Mouse (Mus musculus): ENCODE measurements around the gene Grik1.

Gene Grik1

DNA sequence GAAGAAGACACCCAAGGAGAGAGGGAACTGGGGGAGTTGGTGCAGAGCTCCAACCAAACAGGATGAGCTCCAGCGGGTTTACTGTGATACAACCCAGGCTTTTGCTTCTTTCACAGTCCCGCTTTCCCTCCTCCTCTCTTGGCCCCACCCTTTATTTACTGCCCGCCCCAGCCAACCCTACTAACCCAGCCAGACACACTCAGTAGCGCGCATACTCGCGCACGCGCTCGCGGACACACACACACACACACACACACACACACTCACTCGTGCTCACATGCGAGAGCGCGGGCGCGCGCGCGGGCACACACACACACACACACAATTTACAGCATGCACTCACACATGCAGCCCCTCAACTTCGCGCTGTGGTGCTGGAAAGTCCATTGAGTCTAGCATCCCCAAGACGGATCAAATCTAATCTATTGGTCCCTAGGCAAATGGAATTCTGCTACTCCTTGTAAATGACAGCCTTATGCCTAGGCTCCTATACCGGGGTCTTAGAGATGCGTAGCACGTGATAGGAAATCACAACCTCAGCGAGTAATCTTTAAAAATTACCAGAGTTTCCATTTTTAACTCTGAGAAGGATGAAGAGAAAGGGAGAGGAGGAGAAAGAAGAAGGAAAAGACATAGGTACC, at the start of gene Grik1:
Gene Grik1 (minus strand): TSS at position 134 of the 641 bp plus-strand sequence.
- DNase-seq (ENCODE audit: low spot score), result no peak

GRCm38 (mm10) chr16:88294209-88294608, 4.1 kb upstream of the Grik1 start:
- no peak for DNase-seq (ENCODE audit: low spot score)

- DNase-seq (ENCODE audit: low spot score), result no peak
Observed at GRCm38 (mm10) chr16:88289421-88290081, 514 bp downstream of the Grik1 start.

GRCm38 (mm10) chr16:88258407-88258806, 31.7 kb downstream of the Grik1 start:
- DNase-seq (ENCODE audit: low spot score), result no peak

DNA sequence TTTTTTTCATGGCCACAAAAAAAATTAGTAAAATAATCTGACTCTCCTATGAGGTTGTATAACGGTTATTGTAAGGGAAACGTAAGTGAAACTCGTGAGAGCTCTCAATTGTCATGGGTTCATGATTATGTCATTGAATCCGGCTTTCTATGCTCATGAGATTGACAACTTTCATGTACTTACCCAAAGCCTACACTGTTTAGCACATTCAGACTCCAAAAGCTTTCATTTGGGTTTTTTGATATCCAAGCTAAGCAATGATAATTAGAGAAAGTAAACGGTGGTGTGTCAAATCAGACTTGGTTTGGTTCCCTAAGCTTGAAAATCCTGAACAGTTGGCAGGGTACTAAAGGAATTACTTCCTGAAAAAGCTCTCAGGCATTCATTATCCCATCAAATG, 33.0 kb downstream of the Grik1 start:
- DNase-seq (ENCODE audit: low spot score), result no peak

GRCm38 (mm10) chr16:88256101-88256500, 34.0 kb downstream of the Grik1 start:
- no peak for DNase-seq (ENCODE audit: low spot score)

- DNase-seq (ENCODE audit: low spot score), result no peak
Observed at GRCm38 (mm10) chr16:88252676-88253075, 37.4 kb downstream of the Grik1 start.

DNA sequence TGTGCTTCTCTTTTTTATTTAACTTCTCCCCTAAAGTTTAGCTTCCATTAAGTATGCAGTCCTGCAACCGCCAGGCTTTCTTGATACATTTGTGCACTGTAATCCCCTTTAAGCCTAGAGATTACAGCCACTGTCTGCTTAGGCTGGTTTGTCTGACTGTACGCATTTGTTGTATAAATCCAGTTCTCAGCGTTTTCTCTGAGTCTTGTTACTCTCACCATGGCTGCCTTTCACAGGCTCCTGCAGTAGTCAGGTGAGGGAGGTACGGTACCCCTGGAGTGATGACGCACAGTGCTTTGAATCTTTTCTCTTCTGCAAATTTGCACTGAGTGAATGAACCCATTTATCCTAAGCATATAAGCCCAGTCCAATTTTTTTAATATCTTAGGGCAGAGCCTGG, 39.0 kb downstream of the Grik1 start:
- DNase-seq (ENCODE audit: low spot score), result no peak

- no peak for DNase-seq (ENCODE audit: low spot score)
Observed at GRCm38 (mm10) chr16:88249825-88250224, 40.2 kb downstream of the Grik1 start.

- DNase-seq (ENCODE audit: low spot score), result no peak
Observed at GRCm38 (mm10) chr16:88247586-88247985, 42.5 kb downstream of the Grik1 start.

DNA sequence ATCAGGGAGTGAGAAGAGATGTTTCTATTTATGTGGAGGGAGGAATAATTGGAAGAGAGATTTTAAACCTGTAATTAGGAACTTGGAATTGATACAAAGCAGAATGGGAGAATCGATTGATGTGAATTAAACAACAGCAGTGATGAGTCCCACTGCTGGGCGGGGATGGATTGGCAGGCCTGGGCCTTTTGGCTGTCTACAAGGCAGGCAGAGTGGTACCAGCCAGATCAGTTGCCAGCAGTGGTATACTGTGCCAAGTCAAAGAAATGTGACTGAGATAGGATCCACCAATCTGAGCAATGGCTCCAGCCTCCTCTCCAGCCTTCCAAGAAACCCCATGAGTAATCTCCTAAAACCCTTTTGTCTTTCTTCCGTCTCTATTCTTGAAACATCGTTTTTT, 45.4 kb downstream of the Grik1 start:
- DNase-seq (ENCODE audit: low spot score), result no peak

DNA sequence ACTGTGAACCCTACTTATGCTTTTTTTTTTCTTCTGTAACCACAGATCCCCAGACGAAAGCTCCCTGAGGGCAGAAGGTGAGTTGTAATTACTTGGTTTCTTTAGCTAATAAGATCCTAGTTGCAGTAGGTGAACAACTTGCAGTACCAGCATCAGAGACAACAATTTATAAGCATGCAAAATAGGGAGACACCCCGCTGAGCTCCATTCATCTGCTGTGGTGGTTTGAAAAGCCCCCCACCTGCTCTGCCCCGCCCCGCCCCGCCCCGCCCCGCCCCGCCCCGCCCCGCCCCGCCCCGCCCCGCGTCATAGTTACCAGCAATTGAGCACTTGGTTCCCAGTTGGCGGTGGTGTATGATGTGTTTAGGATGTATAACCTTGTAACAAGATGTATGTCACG, 64.4 kb downstream of the Grik1 start:
- DNase-seq (ENCODE audit: low spot score), result no peak

DNA sequence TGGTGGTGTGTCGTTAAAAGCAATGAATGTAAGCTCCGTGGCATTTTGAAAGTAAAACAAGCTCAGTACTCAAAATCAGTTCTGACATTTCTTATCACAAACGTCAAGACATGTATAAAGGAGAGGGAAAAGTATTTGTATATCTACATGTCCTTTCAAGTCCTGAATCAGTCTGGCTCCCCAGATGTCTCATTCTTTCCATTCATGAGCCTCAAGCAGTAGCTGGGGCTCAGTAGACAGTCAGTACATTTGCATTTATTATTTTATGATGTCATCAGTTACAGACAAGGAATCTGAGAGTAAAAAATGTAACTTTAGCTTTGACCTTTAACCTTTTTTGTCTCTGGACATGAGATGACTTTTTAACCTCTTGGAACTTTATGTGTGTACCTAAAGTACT, 68.1 kb downstream of the Grik1 start:
- DNase-seq (ENCODE audit: low spot score), result no peak

GRCm38 (mm10) chr16:88212531-88212930, 77.5 kb downstream of the Grik1 start:
- DNase-seq (ENCODE audit: low spot score), result no peak

DNA sequence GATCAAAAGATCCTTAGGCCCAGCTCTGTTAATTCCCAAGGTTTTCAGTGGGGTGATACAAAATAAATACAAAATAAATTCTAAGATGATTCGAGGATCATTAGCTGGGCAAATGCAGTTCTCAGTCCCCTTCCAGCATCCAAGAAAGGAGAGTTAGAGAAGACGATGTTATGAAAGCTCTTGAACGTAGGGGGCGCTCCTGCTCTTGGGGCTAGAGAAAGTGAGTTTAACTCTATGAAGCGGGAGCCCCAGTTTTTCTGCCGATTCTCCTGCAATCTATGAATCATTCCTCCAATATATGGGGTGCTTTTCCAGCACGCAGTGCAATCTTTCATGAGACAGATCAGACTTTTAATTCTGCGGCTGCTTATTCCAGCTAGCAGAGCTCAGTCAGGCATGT, 78.2 kb downstream of the Grik1 start:
- no peak for DNase-seq (ENCODE audit: low spot score)

- DNase-seq (ENCODE audit: low spot score), result peak; percentile 11
Observed at GRCm38 (mm10) chr16:88204400-88204799, 85.7 kb downstream of the Grik1 start.

DNA sequence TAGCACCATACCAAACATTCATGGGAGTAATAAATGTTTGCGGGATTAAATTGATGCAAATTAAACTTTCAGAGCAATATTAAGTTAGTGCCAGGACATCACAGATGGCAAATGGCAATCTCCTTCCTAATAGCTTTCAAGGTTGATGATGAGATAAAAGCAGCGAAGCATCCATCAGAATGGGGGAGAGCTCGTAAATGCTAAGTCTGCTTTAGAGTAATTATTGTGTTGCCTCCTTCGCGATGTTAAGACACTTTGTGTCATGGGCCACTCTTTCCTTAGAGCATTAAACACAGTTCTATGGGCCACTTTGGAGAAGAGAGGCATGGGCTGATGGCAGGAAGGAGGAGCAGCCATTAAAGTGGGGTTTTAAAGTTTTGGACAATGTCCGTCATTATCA, 86.1 kb downstream of the Grik1 start:
- DNase-seq (ENCODE audit: low spot score), result no peak

- no peak for DNase-seq (ENCODE audit: low spot score)
Observed at GRCm38 (mm10) chr16:88187433-88188037, 102.5 kb downstream of the Grik1 start.

DNA sequence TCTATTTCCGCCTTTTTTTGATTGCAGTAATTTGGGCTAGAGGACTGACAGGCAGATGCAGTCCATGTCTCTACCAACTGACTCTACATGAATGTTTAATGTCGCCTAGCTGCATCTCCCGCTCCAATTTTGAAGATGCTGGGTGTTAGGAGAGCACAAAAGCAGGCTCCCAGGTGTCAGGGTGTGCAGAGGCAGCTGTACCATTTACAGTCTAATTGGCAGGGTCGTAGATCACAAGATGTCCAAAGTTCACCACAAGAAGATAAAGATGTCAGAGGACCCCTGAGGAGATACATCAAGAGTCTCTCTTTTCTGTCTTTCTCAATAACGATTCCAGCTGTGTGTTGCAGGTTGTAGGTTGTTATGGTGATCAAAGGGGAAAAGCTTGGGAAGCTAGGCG, 111.3 kb downstream of the Grik1 start:
- DNase-seq (ENCODE audit: low spot score), result no peak

- no peak for DNase-seq (ENCODE audit: low spot score)
Observed at GRCm38 (mm10) chr16:88177364-88177763, 112.7 kb downstream of the Grik1 start.

GRCm38 (mm10) chr16:88174083-88174721, 115.9 kb downstream of the Grik1 start:
- DNase-seq (ENCODE audit: low spot score), result no peak

GRCm38 (mm10) chr16:88166547-88166946, 123.5 kb downstream of the Grik1 start:
- no peak for DNase-seq (ENCODE audit: low spot score)

GRCm38 (mm10) chr16:88142574-88142973, 147.5 kb downstream of the Grik1 start:
- DNase-seq (ENCODE audit: low spot score), result no peak

All from adipocyte (in vitro differentiated cells).